Mouse (Mus musculus): Measurements from ENCODE around the gene Babam2. TPM values are rescaled to one million over a fixed set of nuclear protein-coding genes. Genes with fewer than 3 reads are reported as not detected.

Gene Babam2
- polyA plus RNA-seq, 1 experiment from 2014 or later: 62.9 TPM

DNA sequence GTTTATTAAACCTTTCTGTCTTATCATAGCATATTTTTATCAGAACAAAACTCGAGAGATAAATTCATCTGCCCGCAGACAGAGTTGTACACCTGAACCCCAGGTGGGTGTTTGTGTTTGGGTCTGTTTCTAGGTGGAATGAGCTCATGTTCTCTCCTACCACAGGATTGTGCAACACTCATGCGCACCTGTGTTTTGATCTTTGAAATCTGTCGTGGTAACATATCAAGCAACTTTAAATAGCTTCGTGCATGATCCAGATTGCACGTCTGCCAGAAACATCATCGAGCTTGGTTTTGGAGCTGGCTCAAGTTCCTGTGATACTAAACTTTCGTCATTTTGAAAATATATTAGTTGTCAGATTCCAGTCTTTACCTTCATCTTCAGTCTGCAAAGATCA lies 251.9 kb downstream of the Babam2 start:
- Histone ChIP-seq H3K9me3 (ENCODE audit: control insufficient read depth, low read depth, low read length) (no peaks in the 10 kb centered on the region), H3K27me3 (ENCODE audit: control insufficient read depth, insufficient read depth, low read length) (no peaks in the 10 kb centered on the region), H3K27ac (ENCODE audit: low read length) (no peak overlapping the region), H3K36me3 (ENCODE audit: control insufficient read depth, insufficient read depth, low read length) (no peaks in the 10 kb centered on the region), H3K9ac (replicated peaks; ENCODE audit: low read depth, low read length) (no peak overlapping the region), H3K4me1 (ENCODE audit: control insufficient read depth, insufficient read depth, low read length) (peaks cover 5% of the 10 kb centered on the region), H3K4me3 (ENCODE audit: low read depth, low read length) (no peak overlapping the region), H3K4me2 (replicated peaks; ENCODE audit: low read depth, low read length) (no peak overlapping the region)
- ATAC-seq (ENCODE audit: insufficient number of reproducible peaks, insufficient read depth, low FRiP score, low read depth): no peak
- WGBS: 76% methylated on average over 8 of the region's 8 CpGs

DNA sequence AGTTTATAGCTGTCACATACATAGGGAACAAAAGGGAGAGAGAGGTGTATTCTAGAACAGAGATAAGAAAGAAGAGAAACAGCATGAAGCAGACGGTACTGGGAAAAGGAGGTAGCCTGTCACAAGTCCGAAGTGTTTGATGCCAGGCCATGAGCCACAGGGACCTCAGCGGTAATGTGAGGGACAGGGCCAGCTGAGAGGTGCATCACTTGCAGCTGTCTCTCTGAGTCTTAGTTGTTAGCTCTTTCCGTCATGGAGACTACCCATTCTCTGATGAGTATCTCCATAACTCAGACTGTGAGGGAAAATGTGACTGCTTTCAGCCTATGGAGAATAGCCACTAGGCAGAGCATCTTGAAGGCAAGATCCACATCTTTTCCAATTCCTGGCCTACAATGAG lies 253.0 kb downstream of the Babam2 start:
- Histone ChIP-seq H3K4me2 (replicated peaks; ENCODE audit: low read depth, low read length) (no peak overlapping the region), H3K9ac (replicated peaks; ENCODE audit: low read depth, low read length) (no peak overlapping the region), H3K4me1 (ENCODE audit: control insufficient read depth, insufficient read depth, low read length) (peaks cover 5% of the 10 kb centered on the region), H3K9me3 (ENCODE audit: control insufficient read depth, low read depth, low read length) (no peaks in the 10 kb centered on the region), H3K4me3 (ENCODE audit: low read depth, low read length) (no peak overlapping the region), H3K27me3 (ENCODE audit: control insufficient read depth, insufficient read depth, low read length) (no peaks in the 10 kb centered on the region), H3K36me3 (ENCODE audit: control insufficient read depth, insufficient read depth, low read length) (no peaks in the 10 kb centered on the region), H3K27ac (ENCODE audit: low read length) (no peak overlapping the region)
- ATAC-seq (ENCODE audit: insufficient number of reproducible peaks, insufficient read depth, low FRiP score, low read depth): no peak
- WGBS: 92% methylated on average over 4 of the region's 4 CpGs

DNA sequence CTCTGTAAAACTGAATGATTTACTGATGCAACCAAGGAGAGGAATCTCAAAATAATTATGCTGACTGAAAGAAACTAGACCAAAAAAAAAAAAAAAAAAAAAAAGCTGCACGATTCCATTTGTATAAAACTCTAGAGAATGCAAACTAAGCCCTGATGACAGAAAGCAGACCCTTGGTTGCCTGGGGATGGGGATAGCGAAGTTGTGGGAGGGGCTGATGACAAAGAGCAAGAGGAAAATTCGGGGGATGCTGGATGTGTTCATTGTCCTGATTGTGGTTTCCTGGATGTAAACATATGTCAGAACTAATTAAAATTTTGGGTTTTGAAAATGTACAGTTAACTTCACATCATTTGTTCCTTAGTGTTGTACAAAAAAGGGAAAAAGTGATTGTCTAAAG lies 257.7 kb downstream of the Babam2 start:
- no peak overlapping the region for H3K27ac ChIP-seq (ENCODE audit: low read length)
- H3K9ac ChIP-seq (replicated peaks; ENCODE audit: low read depth, low read length): no peak overlapping the region
- no peaks in the 10 kb centered on the region for H3K36me3 ChIP-seq (ENCODE audit: control insufficient read depth, insufficient read depth, low read length)
- WGBS: 37% methylated on average over 3 of the region's 3 CpGs
- no peak for ATAC-seq (ENCODE audit: insufficient number of reproducible peaks, insufficient read depth, low FRiP score, low read depth)
- no peaks in the 10 kb centered on the region for H3K9me3 ChIP-seq (ENCODE audit: control insufficient read depth, low read depth, low read length)
- no peaks in the 10 kb centered on the region for H3K27me3 ChIP-seq (ENCODE audit: control insufficient read depth, insufficient read depth, low read length)
- no peak overlapping the region for H3K4me3 ChIP-seq (ENCODE audit: low read depth, low read length)
- H3K4me1 ChIP-seq (ENCODE audit: control insufficient read depth, insufficient read depth, low read length): no peaks in the 10 kb centered on the region; the same call in 1 of the 2 replicates
- H3K4me2 ChIP-seq (replicated peaks; ENCODE audit: low read depth, low read length): no peak overlapping the region

DNA sequence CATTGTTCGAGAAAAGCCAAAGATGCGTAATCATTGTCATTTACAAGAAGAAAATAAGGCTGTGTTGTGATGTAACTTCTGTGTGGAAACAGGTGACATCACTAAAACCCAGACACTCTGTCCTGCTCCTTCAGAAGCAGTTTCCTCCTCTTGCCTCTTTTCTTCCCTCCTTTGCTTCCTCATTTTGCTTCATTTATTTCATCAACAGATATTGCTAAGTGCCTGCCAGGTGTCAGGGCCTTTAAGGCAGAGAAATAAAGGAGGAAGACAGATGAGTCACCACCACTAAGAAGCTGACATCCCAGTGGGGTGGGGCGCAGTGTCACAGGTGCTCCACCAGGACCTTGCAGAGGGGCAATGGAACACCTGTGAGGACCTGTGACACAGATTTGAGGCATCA lies 258.9 kb downstream of the Babam2 start:
- Histone ChIP-seq H3K36me3 (ENCODE audit: control insufficient read depth, insufficient read depth, low read length) (no peaks in the 10 kb centered on the region), H3K4me1 (ENCODE audit: control insufficient read depth, insufficient read depth, low read length) (no peaks in the 10 kb centered on the region; the same call in 1 of the 2 replicates), H3K4me2 (replicated peaks; ENCODE audit: low read depth, low read length) (no peak overlapping the region), H3K9me3 (ENCODE audit: control insufficient read depth, low read depth, low read length) (no peaks in the 10 kb centered on the region), H3K9ac (replicated peaks; ENCODE audit: low read depth, low read length) (no peak overlapping the region), H3K4me3 (ENCODE audit: low read depth, low read length) (no peak overlapping the region), H3K27me3 (ENCODE audit: control insufficient read depth, insufficient read depth, low read length) (no peaks in the 10 kb centered on the region), H3K27ac (ENCODE audit: low read length) (no peak overlapping the region)
- ATAC-seq (ENCODE audit: insufficient number of reproducible peaks, insufficient read depth, low FRiP score, low read depth): no peak
- 91% methylated on average over 3 of the region's 3 CpGs for WGBS

DNA sequence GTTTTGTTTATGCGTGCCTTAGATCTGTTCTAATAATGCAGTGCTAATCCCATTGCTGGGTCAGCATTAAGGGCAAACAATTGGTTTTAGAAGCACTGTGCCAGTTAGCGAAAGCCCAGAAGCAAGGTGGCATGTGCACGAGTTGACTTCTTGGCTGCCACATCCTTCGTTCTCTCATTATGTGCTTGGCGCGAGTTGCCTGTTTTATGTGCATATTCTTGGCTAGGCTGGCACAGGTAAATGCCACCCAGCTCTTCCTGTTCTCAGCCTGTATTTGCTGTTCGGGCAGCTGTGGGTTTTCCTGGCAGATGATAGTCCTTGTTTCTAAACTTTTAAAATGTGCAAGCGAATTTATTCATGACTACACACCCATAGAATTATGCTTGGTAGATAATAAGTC lies 262.4 kb downstream of the Babam2 start:
- Histone ChIP-seq H3K4me3 (ENCODE audit: low read depth, low read length) (no peak overlapping the region), H3K27ac (ENCODE audit: low read length) (no peak overlapping the region), H3K36me3 (ENCODE audit: control insufficient read depth, insufficient read depth, low read length) (no peaks in the 10 kb centered on the region), H3K9me3 (ENCODE audit: control insufficient read depth, low read depth, low read length) (no peaks in the 10 kb centered on the region), H3K27me3 (ENCODE audit: control insufficient read depth, insufficient read depth, low read length) (no peaks in the 10 kb centered on the region), H3K4me1 (ENCODE audit: control insufficient read depth, insufficient read depth, low read length) (no peaks in the 10 kb centered on the region; the same call in 1 of the 2 replicates), H3K9ac (replicated peaks; ENCODE audit: low read depth, low read length) (no peak overlapping the region), H3K4me2 (replicated peaks; ENCODE audit: low read depth, low read length) (no peak overlapping the region)
- ATAC-seq (ENCODE audit: insufficient number of reproducible peaks, insufficient read depth, low FRiP score, low read depth): no peak
- 93% methylated on average over 8 of the region's 8 CpGs for WGBS

DNA sequence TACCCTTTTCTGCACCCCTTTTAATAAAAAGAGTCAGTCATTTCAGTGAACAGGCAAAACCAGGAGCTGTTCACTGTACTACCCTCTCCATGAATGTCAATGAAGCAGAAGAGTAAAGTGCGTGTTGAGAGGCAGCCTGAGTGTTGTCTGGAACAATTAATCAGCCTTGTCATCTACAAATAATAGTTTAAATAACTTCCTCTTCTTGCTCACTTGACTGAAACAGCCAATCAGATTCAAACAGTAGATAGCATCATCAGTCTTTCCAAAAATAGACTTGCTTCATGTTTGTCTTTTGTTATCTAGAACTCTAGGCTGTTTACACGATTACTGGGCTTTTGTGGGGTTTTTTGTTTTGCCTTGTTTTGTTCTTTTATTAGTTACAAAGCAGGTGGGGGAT lies 263.9 kb downstream of the Babam2 start:
- ATAC-seq (ENCODE audit: insufficient number of reproducible peaks, insufficient read depth, low FRiP score, low read depth): no peak
- Histone ChIP-seq H3K4me3 (ENCODE audit: low read depth, low read length) (no peak overlapping the region), H3K4me1 (ENCODE audit: control insufficient read depth, insufficient read depth, low read length) (no peaks in the 10 kb centered on the region; the same call in 1 of the 2 replicates), H3K27ac (ENCODE audit: low read length) (no peak overlapping the region), H3K4me2 (replicated peaks; ENCODE audit: low read depth, low read length) (no peak overlapping the region), H3K9me3 (ENCODE audit: control insufficient read depth, low read depth, low read length) (no peaks in the 10 kb centered on the region), H3K9ac (replicated peaks; ENCODE audit: low read depth, low read length) (no peak overlapping the region), H3K36me3 (ENCODE audit: control insufficient read depth, insufficient read depth, low read length) (no peaks in the 10 kb centered on the region), H3K27me3 (ENCODE audit: control insufficient read depth, insufficient read depth, low read length) (no peaks in the 10 kb centered on the region)
- 37% methylated on average over 2 of the region's 2 CpGs for WGBS

DNA sequence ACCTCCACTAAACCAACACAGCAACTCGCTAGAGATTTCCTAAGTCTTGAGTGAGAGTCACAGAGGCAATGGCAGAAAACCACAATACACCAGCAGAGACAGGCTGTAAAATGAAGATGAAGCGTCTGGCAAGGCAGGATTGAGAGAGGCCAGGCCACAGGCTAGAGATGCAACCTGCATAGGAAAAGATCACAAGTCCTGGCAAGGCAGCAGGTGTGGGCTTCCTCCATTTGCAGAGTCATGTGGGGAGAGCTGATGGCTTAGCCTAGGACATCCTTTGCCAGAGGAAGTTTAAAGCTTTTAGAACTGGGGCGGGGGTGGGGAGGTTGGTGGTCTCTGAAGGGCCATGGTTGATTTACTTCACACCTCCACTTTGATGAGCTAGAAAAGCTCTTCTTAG lies 264.9 kb downstream of the Babam2 start:
- Histone ChIP-seq H3K36me3 (ENCODE audit: control insufficient read depth, insufficient read depth, low read length) (no peaks in the 10 kb centered on the region), H3K27me3 (ENCODE audit: control insufficient read depth, insufficient read depth, low read length) (no peaks in the 10 kb centered on the region), H3K9ac (replicated peaks; ENCODE audit: low read depth, low read length) (no peak overlapping the region), H3K4me1 (ENCODE audit: control insufficient read depth, insufficient read depth, low read length) (no peaks in the 10 kb centered on the region), H3K9me3 (ENCODE audit: control insufficient read depth, low read depth, low read length) (no peaks in the 10 kb centered on the region), H3K4me2 (replicated peaks; ENCODE audit: low read depth, low read length) (no peak overlapping the region), H3K27ac (ENCODE audit: low read length) (no peak overlapping the region), H3K4me3 (ENCODE audit: low read depth, low read length) (no peak overlapping the region)
- ATAC-seq (ENCODE audit: insufficient number of reproducible peaks, insufficient read depth, low FRiP score, low read depth): no peak
- 74% methylated on average over 3 of the region's 3 CpGs for WGBS

DNA sequence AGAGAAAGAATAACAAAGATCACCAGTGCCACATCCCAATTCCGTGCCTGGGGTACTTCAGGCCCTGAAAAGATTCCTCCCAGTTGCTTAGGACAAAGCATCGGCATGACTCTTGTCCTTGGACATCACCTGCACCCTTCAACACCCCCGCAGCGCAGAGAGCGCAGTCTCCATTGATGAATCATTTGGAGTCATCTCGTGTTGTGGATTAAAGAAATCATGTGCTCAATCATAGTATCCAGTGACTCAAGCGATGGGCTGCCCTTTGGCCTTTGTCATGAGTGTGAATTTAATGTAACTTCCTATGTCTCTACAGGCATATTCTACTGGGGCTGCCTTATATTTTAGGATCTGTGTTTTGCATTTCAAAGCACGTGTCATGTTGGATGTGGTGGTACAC lies 265.9 kb downstream of the Babam2 start:
- Histone ChIP-seq H3K4me2 (replicated peaks; ENCODE audit: low read depth, low read length) (no peak overlapping the region), H3K4me3 (ENCODE audit: low read depth, low read length) (no peak overlapping the region), H3K9ac (replicated peaks; ENCODE audit: low read depth, low read length) (no peak overlapping the region), H3K27ac (ENCODE audit: low read length) (no peak overlapping the region), H3K27me3 (ENCODE audit: control insufficient read depth, insufficient read depth, low read length) (no peaks in the 10 kb centered on the region), H3K9me3 (ENCODE audit: control insufficient read depth, low read depth, low read length) (no peaks in the 10 kb centered on the region), H3K4me1 (ENCODE audit: control insufficient read depth, insufficient read depth, low read length) (no peaks in the 10 kb centered on the region), H3K36me3 (ENCODE audit: control insufficient read depth, insufficient read depth, low read length) (no peaks in the 10 kb centered on the region)
- ATAC-seq (ENCODE audit: insufficient number of reproducible peaks, insufficient read depth, low FRiP score, low read depth): no peak
- 89% methylated on average over 8 of the region's 8 CpGs for WGBS

DNA sequence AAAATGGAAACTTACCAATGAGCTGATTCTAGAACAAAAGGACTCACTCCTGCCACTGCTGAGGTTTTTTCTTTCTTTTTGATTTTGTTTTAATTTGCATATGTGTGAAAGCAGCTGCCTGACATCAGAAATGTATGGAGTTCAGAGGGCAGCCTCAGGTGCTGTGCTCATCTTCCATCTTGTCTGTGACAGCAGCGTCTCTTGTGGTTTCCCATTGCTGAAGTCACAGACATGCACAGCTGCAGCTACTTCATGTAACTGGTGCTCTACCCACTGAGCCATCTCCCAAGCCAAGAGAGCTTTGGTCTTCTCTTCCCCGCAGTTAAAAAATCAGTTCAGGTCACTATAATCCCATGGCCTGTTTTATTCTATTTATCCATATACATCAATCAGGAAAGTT lies 266.4 kb downstream of the Babam2 start:
- WGBS: 61% methylated on average over 2 of the region's 2 CpGs
- no peaks in the 10 kb centered on the region for H3K4me1 ChIP-seq (ENCODE audit: control insufficient read depth, insufficient read depth, low read length)
- H3K27me3 ChIP-seq (ENCODE audit: control insufficient read depth, insufficient read depth, low read length): no peaks in the 10 kb centered on the region
- no peak overlapping the region for H3K27ac ChIP-seq (ENCODE audit: low read length)
- no peak overlapping the region for H3K4me3 ChIP-seq (ENCODE audit: low read depth, low read length)
- no peak overlapping the region for H3K4me2 ChIP-seq (replicated peaks; ENCODE audit: low read depth, low read length)
- H3K36me3 ChIP-seq (ENCODE audit: control insufficient read depth, insufficient read depth, low read length): no peaks in the 10 kb centered on the region
- ATAC-seq (ENCODE audit: insufficient number of reproducible peaks, insufficient read depth, low FRiP score, low read depth): no peak
- H3K9me3 ChIP-seq (ENCODE audit: control insufficient read depth, low read depth, low read length): no peaks in the 10 kb centered on the region
- no peak overlapping the region for H3K9ac ChIP-seq (replicated peaks; ENCODE audit: low read depth, low read length)
